Mouse (Mus musculus): ENCODE measurements around the gene Prl2b1.

Prl2b1 gene

GRCm38 (mm10) chr13:27390746-27391145, at the start of gene Prl2b1:
TSS of gene Prl2b1 (minus strand) at chr13:27390846.
- ATAC-seq (ENCODE audit: low TSS enrichment), result no peak

GRCm38 (mm10) chr13:27438588-27438987, 47.9 kb upstream of the Prl2b1 start, which contains the start of gene Prl8a6:
TSS of gene Prl8a6 (minus strand) at chr13:27438688.
- ATAC-seq (ENCODE audit: low TSS enrichment), result no peak

GRCm38 (mm10) chr13:27433159-27433558, 42.5 kb upstream of the Prl2b1 start:
- peak; percentile 67; the same call in 1 of the 2 replicates for ATAC-seq (ENCODE audit: low TSS enrichment)

- no peak for ATAC-seq (ENCODE audit: low TSS enrichment)
These were observed 23.0 kb upstream of the Prl2b1 start for GRCm38 (mm10) chr13:27413640-27414039.

- ATAC-seq (ENCODE audit: low TSS enrichment), result no peak
These were observed 8.5 kb upstream of the Prl2b1 start for GRCm38 (mm10) chr13:27399061-27399724.

GRCm38 (mm10) chr13:27345373-27345772, 45.3 kb downstream of the Prl2b1 start, which contains the start of gene Prl8a2:
TSS of gene Prl8a2 (plus strand) at chr13:27345673.
- no peak for ATAC-seq (ENCODE audit: low TSS enrichment)

GRCm38 (mm10) chr13:27342733-27343275, 47.8 kb downstream of the Prl2b1 start:
- ATAC-seq (ENCODE audit: low TSS enrichment), result no peak

- ATAC-seq (ENCODE audit: low TSS enrichment), result no peak
These were observed 55.7 kb downstream of the Prl2b1 start for GRCm38 (mm10) chr13:27334989-27335388.
